8 mouse cellular contexts compared by ENCODE assay signal in the genomic region with DNA sequence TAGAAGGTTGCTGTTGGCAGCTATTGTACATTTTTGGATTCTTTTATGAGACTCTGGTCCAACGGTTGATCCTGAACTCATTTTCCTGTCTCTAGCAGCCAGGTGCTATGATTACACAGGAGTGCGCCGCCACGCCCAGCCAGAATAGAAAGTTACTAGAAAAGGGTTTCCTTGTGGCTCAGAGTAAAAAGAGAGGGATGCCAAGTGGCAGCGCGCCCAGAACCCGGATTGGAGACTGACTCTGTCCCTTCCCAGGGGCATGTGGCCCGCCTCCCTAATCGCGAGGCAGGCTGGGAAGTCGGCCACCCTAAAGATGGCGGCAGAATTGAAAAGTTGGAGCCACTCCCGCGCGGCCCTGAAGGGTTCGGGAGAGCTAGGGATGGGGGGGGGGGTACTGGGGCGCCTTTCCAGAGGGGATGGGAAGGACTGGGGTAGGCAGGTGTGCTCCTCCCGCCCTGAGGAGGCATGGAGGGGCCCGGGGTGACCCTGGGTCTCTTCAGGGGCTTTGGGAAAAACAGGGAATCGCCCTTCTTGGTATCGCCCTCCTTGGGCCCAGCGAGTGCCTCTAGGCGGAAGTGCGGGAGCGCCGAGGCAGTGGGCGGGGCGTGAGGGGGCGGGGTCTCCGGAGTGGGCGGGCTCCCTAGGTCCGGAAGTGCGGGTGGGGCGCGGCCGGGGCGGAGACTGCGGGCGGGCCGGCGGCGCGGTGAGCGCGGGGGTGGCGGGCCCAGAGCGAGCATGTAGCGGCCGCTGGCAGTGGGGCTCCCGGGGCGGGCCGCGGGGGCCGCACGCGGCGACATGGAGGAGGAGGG. TPM values are rescaled to one million over a fixed set of nuclear protein-coding genes. Genes with fewer than 3 reads are reported as not detected.
DNase-seq lines count a peak whose midpoint lies in the region; ATAC-seq lines count a peak whose summit lies in the region.

A gene (plus strand): TSS at position 683 of the 809 bp plus-strand sequence.

- H3K27me3 ChIP-seq in heart, embryonic 13.5 days (replicated peaks): no peaks in the 10 kb centered on the region
- H3K27me3 ChIP-seq in liver, embryonic 12.5 days (replicated peaks): no peaks in the 10 kb centered on the region
- no peaks in the 10 kb centered on the region for H3K27me3 ChIP-seq in stomach, embryonic 15.5 days (replicated peaks)

- peak within 1 kb of the TSS; percentile 67 for H3K4me3 ChIP-seq in brown adipose tissue, adult 24 weeks (ENCODE audit: insufficient read depth, low read depth, low read length)
- H3K4me3 ChIP-seq in heart, embryonic 13.5 days: peak within 1 kb of the TSS; percentile 91
- peak within 1 kb of the TSS; percentile 95 for H3K4me3 ChIP-seq in liver, embryonic 12.5 days
- H3K4me3 ChIP-seq in stomach, embryonic 15.5 days (replicated peaks): peak within 1 kb of the TSS; percentile 84

- peak within 1 kb of the TSS; percentile 90 for H3K27ac ChIP-seq in brown adipose tissue, adult 24 weeks (replicated peaks; ENCODE audit: low read depth, low read length)
- H3K27ac ChIP-seq in heart, embryonic 13.5 days (replicated peaks): peak within 1 kb of the TSS; percentile 98
- H3K27ac ChIP-seq in liver, embryonic 12.5 days: peak within 1 kb of the TSS; percentile 98
- peak within 1 kb of the TSS; percentile 98 for H3K27ac ChIP-seq in stomach, embryonic 15.5 days

- WGBS in heart, embryonic 13.5 days: 0% methylated on average over 37 of the region's 57 CpGs
- 0% methylated on average over 36 of the region's 57 CpGs for WGBS in liver, embryonic 12.5 days (ENCODE audit: insufficient replicate concordance)
- under 1% methylated on average over 41 of the region's 57 CpGs for WGBS in stomach, embryonic 15.5 days

- H3K9me3 ChIP-seq in heart, embryonic 13.5 days: no peaks in the 10 kb centered on the region
- no peaks in the 10 kb centered on the region for H3K9me3 ChIP-seq in liver, embryonic 12.5 days (replicated peaks)
- H3K9me3 ChIP-seq in stomach, embryonic 15.5 days: no peaks in the 10 kb centered on the region

- DNase-seq in CD4-positive, CD25-positive, alpha-beta regulatory T cell, adult 2 months (ENCODE audit: low read depth, low spot score): peak; percentile 97
- DNase-seq in fat pad, adult 2 months (ENCODE audit: extremely low read depth, low read depth, low spot score): peak; percentile 80
- DNase-seq in kidney, postnatal 10 days: peak; percentile 99
- DNase-seq in natural killer cell, adult 2 months (ENCODE audit: low spot score in 2 of 2): peak; percentile 84 to 88

- H3K4me2 ChIP-seq in heart, embryonic 13.5 days: peak within 1 kb of the TSS; percentile 87
- peak within 1 kb of the TSS; percentile 88 for H3K4me2 ChIP-seq in liver, embryonic 12.5 days
- peak within 1 kb of the TSS; percentile 55 for H3K4me2 ChIP-seq in stomach, embryonic 15.5 days

- H3K9ac ChIP-seq in heart, embryonic 13.5 days: peak within 1 kb of the TSS; percentile 94
- peak within 1 kb of the TSS; percentile 95 for H3K9ac ChIP-seq in liver, embryonic 12.5 days
- peak within 1 kb of the TSS; percentile 76 for H3K9ac ChIP-seq in stomach, embryonic 15.5 days

- peaks cover 4% of the 10 kb centered on the region; the same call in 1 of the 2 replicates for H3K4me1 ChIP-seq in brown adipose tissue, adult 24 weeks (ENCODE audit: control insufficient read depth, insufficient read depth, insufficient read length, low read length)
- H3K4me1 ChIP-seq in heart, embryonic 13.5 days: peaks cover 25% of the 10 kb centered on the region
- H3K4me1 ChIP-seq in liver, embryonic 12.5 days: peaks cover 48% of the 10 kb centered on the region
- H3K4me1 ChIP-seq in stomach, embryonic 15.5 days: peaks cover 11% of the 10 kb centered on the region; the same call in 1 of the 2 replicates

- peak; percentile 95 for ATAC-seq in heart, embryonic 13.5 days (ENCODE audit: extremely low read depth, insufficient number of reproducible peaks, low FRiP score, low TSS enrichment)
- ATAC-seq in liver, embryonic 12.5 days: peak; percentile 96
- peak; percentile 94 for ATAC-seq in stomach, embryonic 15.5 days (ENCODE audit: insufficient read depth, low FRiP score, low read depth)

- peaks cover 7% of the 10 kb centered on the region; the same call in 1 of the 2 replicates for H3K36me3 ChIP-seq in heart, embryonic 13.5 days
- peaks cover 20% of the 10 kb centered on the region for H3K36me3 ChIP-seq in liver, embryonic 12.5 days
- H3K36me3 ChIP-seq in stomach, embryonic 15.5 days: no peaks in the 10 kb centered on the region

RNA-seq across cellular contexts. Expression of the gene that starts here (rescaled TPM):
- polyA plus RNA-seq in brown adipose tissue, adult 24 weeks (2012; ENCODE audit: insufficient read depth, insufficient read length, missing spikeins): 26.2 and 29.6 TPM in 2 replicates
- polyA plus RNA-seq in heart, embryonic 13.5 days (2015; fragmentation: Nextera tagmentation; extraction: Ambion mirVana): 54.3 and 59.7 TPM in 2 replicates
- polyA plus RNA-seq in liver, embryonic 12.5 days (2016; fragmentation: Nextera tagmentation; extraction: Ambion mirVana): 57.9 and 60.0 TPM in 2 replicates
- 75.4 and 76.3 TPM in 2 replicates for polyA plus RNA-seq in stomach, embryonic 15.5 days (2015; fragmentation: Nextera tagmentation; extraction: Ambion mirVana)

Comparison
In these comparisons a context has a peak if more than half of its experiments do, and no peak if none do; other contexts are left out.
1. Peak in every context shown above with its lines: DNase-seq, ATAC-seq, H3K4me3 ChIP-seq and H3K27ac ChIP-seq.